Mouse (Mus musculus): ENCODE data around the gene Mettl27. TPM values are rescaled to one million over a fixed set of nuclear protein-coding genes. Genes with fewer than 3 reads are reported as not detected.

Mettl27 gene
- 19.9 and 29.5 TPM in 2 replicates for polyA plus RNA-seq (2015; fragmentation: Nextera tagmentation; extraction: Ambion mirVana)

DNA sequence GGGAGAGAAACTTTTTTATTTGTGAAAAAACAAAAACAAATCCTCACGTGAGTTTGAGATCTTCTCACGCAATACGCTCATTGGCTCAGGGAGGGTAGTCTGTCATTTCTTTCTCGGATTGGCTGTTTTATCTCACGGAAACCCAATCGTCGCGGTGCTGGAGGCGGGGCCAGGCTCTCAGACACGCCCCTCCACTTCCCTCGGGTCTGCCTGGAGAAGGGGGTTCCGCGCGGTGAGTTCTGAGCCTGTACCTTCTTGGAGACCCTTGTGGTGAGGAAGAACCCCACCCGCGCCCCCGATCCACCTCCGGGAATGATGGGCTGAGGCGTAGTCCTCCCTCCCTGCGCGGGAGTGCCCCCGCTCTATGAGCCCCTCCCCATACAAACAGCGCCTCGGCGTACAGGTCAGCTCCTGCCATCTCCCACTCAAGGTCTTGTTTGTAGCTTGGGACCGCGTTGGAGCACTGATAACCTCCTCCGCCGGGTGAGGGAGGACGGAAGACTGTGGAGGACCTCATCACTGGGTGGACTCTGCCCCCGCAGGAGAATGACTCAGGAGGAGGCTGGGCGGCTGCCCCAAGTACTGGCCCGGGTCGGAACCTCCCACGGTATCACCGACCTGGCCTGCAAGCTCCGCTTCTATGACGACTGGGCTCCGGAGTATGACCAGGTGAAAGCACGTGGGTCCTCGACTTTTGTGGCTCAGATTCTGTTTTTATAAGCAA, at the start of gene Mettl27:
Gene Mettl27 (plus strand): TSS at position 190 of the 724 bp plus-strand sequence.
- peak; percentile 93 for DNase-seq (ENCODE audit: low spot score)

DNA sequence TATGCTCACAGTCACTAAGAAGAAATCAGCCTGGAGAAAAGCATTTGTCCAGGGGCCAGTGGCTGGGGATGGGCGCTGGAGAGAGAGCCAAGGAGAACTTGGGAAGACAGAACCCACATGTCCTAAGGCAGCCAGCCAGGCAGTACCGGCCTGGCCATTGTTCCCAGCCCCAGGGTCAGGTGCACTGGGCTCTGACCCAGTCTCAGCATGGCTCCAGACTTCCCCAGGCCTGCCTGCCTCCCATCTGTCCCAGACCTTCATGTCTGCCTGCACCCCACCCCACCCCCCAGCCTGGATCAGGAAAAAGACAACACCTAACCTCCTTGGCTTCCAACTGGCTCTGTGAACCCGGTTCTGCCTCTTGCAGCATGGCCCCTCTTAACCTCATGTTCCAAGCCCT, 49.1 kb upstream of the Mettl27 start:
- no peak for DNase-seq (ENCODE audit: low spot score)

DNA sequence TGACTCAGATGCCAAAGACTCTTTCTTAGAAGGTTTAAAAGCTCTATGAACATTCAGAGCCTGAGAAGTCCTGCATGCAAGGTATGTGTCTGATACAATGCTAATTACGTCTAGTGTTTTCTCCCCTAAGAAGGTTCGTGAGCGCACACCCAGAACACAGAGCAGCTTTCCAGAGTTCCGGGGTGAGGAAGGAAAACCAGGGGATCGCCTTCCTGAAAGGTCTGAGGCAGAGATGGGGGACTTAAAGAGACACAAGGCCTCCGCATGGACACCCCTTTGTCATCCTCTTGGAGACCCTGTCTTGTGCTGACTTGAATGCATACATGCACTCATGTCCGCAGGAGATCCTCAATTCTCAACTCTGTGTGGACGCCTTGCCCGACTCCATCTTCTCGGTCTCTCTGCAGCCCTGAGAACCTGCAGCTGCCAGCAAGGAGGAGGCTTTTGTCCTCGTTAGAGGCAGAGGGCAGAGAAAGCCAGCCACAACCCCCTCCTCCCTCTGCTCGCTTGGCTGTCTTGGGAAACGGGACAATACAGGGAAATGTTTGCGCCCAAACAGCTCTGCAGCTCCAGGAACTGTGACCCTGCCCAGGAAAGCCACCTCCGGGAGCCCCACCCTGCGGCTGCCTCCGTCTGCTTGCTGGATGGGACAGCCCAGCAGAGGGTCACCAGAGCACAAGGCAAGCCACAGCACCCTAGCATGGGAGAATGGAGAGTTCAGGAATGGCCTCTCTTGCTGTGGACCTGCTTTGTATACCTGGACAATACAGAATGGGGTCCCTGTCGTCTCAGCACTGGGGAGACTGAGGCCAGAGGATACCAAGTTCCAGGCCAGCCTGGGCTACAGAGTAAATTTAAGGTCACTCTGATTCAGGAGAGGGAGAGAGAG, 44.5 kb upstream of the Mettl27 start:
- no peak for DNase-seq (ENCODE audit: low spot score)

DNA sequence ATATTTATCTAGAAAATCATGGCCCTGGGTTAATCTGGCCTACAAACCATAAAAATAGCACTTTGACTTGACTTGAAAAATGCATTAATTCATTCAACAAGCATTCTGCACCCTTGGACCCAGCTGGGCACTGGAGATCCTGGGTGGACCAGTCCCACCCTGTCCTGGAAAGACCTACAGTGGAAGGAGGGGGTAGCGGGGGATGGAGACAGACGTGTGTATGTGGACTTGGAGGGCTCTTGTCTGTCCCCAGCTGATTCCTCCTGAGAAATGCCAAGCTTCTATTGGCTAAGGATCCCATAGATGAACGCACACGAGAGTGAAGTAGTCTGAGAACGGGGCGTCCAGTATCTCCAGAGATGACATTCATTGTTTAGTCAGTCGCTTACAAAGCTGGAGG, 43.7 kb upstream of the Mettl27 start:
- DNase-seq (ENCODE audit: low spot score) = no peak

DNA sequence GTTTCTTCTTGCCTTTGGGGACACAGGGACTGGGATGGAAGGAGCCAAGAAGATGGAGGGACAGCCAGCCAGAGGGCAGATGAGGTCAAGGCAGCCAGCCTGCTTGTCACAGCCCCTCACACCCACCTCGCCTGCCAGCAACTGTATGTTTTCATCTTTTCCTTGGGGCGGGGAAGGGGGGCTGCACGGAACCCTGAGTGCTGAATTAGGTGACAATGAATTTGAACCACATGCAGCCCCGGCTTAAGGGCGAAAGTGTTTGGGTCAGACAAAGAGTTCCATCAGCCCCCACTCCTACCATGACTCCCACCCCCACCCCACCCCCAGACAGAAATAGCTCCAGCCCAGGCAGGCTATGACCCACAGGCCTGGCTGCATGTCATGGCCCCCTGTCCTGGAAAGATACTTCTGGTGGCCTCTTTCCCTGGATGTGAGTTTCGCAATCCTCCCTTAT, 41.5 kb upstream of the Mettl27 start:
- DNase-seq (ENCODE audit: low spot score) = no peak

DNA sequence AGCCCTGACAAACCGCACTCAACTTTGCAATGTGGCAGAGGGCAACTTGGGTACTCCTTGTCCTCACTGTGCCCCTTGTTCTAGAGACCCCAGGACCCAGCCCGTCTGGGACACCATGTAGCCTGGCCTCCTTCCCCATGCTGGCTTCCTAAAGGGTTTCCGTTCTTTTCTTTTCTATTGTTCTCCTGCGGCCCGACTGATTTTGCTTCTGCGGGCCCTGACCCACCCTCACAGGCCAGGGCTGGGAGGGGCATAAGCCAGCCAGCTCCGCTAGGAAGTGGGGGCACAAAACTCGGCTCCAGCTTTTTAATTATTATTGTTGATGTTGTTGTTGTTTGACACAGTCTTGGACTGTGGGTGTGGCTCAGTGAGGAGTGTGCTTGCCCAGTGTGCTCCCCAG, 40.6 kb upstream of the Mettl27 start:
- no peak for DNase-seq (ENCODE audit: low spot score)

DNA sequence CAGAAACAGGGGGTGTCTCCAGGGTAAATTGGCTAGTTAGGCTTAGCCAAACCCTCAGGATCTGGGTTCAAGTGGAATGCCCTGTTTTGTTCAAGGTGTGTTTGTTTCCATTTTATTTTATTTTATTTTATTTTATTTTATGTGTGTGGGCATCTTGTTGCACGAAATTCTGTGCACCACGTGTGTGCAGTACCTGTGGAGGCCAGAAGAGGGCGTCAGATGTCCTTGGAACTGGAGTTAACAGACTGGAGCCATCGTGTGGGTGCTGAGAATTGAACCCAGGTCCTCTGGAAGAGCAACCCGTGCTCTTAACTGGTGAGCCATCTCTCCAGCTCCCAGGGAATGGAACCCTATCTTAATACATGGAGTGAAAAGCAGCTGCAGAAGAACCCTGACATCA, 39.5 kb upstream of the Mettl27 start:
- no peak for DNase-seq (ENCODE audit: low spot score)

DNA sequence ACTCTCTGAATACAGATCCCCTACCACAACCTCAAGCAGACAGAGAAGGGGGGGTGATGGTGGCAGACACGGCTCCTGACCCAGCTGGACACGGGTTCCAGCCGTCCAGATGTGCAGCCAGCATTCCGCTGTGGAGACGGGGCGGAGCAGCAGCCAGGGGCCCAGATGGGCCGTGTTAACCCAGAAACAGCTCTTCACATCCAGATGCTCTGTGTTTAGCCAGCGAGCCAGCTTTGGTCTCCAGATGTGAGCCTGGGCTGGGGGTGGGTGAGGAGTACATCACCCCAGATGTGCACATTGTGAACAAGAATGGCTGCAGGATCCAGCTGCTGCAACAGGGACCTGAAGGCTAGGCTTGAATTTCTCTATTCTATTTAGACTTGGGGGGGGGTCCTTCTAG, 36.9 kb upstream of the Mettl27 start:
- DNase-seq (ENCODE audit: low spot score) = no peak

DNA sequence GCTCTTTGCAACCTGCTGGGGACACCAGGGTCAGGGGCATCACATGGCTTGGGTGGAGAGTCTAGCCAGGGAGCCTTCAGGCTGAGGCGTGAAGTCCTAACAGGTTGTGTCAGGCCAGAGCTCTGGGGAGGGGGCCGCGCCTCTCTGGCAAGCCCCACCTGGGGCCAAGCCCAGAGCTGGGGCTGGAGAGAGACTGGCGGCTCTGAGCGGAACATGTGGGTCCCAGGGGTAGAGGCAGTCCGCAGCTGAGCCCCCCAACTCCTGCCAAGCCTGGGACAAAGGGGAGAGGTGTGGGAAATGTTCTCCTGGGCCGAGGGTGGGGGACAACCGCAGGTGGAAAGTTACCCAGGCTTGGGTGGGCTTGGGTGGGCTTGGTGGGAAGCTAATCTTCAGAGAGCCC, 35.2 kb upstream of the Mettl27 start:
- DNase-seq (ENCODE audit: low spot score) = no peak

DNA sequence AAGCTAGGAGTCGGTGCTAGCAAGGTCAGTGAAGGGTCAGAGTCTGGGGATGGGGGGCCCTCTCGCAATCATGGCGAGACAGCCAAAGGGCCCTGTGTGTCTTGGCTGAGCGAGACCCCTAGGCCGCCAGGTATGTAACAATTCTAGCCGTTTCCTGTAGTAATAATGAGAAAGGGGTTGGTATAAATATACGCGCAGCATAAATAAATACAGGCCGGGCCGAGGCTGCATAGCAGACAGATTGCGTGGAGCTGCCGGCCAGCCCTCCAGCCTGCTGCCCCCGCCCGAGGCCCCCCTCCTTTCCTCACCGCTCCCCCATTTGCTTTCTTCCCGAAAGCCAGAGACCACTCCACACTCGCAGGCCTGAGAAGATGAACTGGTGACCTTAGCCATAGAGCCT, 34.6 kb upstream of the Mettl27 start:
- no peak for DNase-seq (ENCODE audit: low spot score)

DNA sequence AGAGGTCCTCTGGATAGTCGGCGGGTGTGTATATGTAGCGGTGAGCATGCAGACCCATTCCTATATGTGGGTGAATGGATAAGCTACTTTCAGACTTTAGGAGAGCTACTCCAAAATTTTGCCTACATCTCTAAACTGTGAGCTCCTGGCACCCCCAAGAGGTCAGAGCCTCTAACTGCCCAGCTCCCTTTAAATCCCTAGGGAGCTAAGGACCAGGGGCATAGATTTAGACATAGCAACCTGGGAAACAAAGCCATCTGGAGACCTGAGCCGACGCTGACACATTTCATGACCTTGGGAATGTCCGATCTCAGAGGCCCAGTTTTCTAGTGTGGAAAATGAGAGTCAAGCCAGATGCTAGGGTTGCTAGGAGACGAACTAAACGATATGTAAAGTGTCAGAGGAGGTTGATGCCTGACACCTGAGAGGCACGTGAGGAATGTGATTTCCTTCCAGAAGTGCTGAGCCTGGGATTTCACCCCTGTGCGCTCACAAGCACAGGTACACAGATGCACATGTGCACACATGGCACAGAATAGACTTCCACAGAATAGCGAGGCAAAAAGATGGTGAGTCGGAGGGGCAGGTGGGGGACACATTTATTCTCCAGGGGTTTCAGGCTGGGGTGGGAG, 31.0 kb upstream of the Mettl27 start:
- DNase-seq (ENCODE audit: low spot score) = no peak

DNA sequence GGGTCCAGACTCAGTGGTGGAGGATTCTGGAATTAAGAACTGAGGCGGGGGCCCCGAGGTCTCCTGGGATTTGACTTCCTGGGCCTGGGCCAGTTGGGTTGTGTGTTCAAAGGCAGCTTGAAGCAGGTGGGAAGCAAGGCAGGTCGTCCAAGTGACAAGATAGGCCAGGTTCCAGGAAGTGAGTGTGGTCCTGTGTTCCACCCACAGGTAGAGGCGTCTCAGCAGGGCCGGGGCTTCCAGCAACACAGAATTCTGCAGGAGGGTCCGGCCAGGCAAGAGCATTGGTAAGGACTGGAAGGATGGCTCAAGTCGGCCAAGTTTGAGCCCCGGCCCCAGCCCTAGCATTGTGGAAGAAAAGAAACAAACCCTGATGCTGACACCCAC, 30.5 kb upstream of the Mettl27 start:
- no peak for DNase-seq (ENCODE audit: low spot score)

DNA sequence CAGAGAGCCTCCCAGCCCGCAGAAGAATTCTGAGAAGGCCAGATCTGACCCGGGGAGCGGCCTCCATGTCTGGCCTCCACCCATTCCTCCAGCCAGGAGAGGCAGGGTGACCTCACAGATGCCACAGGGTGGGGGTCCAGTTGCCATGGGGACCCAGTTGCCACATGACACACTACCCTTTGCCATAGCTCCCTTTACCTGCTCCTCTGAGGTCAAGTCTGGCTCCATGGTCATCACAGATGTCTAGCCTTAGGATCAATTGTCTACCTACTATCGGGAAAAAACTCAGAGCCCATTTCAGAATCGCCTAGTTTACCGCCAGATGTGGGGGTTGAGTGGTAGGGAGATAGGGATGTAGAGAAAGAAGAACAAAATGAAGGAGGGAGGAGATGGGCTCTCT, 25.5 kb upstream of the Mettl27 start, which contains the start of gene Tmem270:
Gene Tmem270 (minus strand): TSS at position 101 of the 400 bp plus-strand sequence.
- no peak for DNase-seq (ENCODE audit: low spot score)

DNA sequence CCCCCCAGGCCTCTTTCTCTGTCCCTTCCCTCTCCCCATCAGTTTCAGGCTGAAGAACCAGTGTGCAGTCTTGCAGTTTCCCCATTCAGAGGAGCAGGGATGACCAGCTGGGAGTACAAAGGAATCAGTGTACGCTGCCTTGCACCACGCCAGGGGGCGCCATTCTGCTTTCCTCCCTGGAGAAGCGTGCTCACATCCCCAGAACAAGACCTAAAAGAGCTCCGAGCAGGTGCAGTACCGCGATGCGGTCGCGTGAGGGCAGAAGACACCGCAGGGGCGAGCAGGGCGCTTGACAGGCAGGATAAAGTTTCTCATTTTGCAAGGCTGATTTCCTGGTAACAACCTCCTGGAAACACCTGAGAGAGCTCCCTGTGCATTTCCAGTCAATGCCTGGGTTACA, 25.0 kb upstream of the Mettl27 start:
- peak; percentile 90 for DNase-seq (ENCODE audit: low spot score)

DNA sequence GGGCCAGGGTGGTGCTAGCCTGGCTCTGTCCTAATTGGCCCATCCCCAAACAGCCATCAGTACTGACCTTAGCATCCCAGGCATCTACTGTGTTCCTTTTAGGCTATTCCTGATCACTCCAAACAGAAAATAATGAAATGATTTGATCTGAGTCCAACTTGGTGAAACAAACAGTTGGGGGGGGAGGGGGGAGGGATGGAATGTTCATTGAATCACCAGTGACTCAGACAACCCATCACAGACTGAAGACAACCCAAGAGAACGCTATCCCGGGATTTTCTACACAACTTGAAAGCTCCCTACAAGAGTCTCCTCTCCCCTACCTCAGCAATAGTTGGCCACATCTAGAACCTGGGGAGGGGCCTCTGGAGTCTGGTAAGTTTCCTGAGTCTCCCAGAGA, 20.3 kb upstream of the Mettl27 start:
- DNase-seq (ENCODE audit: low spot score) = no peak

DNA sequence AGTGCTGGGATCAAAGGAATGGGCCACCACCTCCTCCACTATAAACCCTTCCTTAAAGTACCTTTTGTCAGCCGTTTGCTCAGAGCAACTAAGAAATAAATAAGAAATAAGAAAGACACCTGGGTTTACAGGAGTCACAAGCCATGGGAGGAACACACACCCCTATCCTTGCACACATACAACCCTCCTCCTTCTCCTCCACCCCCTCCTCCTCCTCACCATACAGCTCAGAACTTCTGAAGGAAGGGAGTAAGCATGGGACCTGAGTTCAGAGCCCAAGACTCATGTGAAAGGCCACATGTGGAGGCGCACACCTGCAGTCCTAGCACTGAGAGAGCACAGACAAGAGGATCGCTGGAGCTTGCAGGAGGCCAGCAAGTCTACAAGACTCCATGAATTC, 18.8 kb upstream of the Mettl27 start:
- DNase-seq (ENCODE audit: low spot score) = no peak

DNA sequence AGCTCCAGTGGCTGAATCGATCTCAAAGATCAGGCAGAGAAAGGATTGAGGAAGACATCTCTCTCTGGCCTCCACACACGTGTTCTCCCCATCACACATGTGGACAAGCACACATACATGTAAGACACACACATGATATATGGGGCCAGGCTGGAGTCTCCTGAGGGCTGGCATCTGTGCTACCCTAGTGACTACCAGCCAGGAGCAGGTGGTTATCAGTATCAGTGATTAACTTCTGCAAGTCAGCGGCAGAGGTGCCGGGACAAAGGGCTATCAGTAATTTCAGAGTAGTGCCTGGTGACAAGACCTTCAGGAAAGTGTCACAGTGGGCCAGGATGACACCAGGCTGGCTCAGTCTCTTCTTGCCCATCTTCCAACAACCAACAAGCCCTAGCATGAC, 18.4 kb upstream of the Mettl27 start:
- no peak for DNase-seq (ENCODE audit: low spot score)

DNA sequence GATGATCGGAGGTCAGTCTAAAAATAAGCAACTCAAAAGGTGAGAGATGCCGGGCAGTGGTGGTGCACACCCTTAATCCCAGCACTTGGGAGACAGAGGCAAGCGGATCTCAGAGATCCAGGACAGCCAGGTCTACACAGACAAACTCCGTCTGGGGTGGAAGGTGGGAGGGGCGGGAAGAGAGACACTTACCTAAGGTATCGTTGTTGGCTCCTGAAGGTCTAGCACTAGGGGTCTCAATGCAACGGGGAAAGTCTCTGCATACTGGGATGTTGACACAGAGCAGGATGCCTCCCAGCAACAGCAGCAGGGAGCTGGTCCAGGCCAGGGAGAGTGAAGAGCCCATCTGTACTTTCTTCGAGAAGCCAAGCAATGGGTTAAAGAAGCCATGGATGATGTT, 17.7 kb upstream of the Mettl27 start:
- no peak for DNase-seq (ENCODE audit: low spot score)

DNA sequence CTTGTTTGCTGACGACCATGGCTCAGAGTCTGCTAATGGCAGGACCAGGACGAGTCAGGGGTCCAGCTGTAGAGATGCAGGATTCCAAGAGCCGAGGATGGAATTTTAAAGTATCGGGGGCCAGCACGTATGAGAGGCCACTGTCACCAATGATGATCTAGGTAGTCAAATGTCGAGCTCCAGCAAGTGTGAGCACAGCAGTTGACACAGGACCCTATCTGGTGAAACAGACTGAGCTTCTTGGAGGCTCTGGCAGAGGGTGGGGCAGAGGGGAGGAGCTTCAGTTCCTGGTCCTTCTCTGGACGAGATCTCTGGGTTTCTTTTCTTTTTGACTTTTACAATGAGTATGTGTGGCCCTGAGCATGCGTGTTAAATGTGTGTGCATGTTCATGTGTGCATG, 16.9 kb upstream of the Mettl27 start, which contains the start of gene Cldn13:
Gene Cldn13 (minus strand): TSS at position 216 of the 400 bp plus-strand sequence.
- no peak for DNase-seq (ENCODE audit: low spot score)

DNA sequence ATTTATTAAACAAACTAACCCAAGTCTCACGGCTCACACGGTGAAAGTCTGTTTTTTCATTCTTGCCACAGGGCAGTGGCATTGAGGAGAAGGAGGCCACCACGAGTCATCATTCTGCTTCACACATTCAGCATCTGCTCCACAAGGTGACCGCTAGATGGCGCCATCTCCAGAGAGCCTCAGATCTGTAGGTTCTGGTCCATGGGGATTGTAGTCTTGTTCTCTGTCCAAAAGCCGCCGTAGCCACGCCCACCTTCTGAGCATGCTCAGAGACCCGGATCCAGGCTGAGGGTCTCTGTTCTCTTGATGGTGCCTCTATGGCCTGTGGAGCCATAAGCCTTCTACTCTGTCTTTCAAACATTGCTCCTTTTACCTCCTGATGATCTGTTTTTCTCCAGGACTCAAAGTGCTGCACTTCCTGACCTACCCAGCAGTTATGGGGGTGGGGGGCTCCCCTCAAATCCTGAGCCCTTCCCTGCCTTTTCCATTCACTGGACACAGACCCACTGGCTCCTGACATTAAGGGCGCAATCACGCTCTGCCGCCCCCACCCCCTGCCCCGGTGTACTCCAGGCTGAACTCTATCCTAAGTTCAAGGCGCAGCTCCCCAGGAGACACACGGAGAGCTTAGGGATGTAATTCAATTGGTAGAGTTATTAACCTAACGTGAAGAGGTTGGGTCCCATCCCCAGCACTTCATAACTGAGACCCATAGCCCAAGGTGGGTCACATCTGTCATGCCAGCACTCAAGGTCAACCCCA, 13.9 kb upstream of the Mettl27 start:
- DNase-seq (ENCODE audit: low spot score) = peak; percentile 76

DNA sequence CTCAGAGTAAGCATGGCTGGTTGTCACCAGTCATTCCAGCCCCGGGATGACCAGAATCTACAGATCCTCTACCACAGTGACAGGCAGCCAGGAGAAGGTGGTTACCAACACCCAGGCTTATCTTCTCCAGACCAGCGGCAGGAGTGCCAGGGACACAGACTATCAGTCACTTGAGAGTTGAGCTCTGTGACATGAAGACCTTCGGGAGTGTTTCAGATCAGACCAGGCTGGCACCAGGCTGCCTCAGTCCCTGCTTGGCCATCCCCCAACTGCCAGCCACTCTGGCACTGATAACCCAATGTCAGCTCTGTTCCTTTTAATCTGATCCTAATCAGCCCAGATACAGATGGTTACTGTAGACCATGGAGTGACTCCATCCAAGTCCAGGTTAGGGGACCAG, 13.1 kb upstream of the Mettl27 start:
- no peak for DNase-seq (ENCODE audit: low spot score)
